Mouse (Mus musculus): ENCODE measurements around the gene Clca4a.

DNA sequence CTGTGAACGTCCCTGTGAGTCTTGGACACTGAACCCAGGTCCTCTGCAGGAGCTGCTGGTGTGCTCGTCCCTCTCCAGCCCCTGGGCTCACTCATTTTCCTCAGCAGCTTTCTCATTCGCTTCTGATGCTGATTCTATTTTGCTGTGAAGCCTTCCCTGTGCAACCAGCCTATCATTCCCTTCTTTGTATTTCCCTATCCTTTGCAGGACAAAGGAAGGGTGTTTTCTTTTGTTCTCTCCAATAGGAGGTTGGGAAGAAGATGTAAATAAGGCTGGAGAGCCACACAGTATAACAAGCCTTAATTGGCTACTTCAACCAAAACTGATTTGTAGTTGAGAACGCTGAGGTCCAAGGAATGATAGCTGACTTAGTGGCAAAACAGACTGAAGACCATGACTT lies 2.8 kb upstream of the Clca4a start:
- TF ChIP-seq CTCF (IDR thresholded peaks at IDR 0.05; ENCODE audit: low read depth) (no peak), EP300 (IDR thresholded peaks at IDR 0.05; ENCODE audit: low read depth) (no peak)

Measured in liver, postnatal 0 days (tissue).